Mouse (Mus musculus): ENCODE results near the gene Obsl1. TPM values are rescaled to one million over a fixed set of nuclear protein-coding genes. Genes with fewer than 3 reads are reported as not detected.

Obsl1 gene
- polyA plus RNA-seq, 1 experiment from 2014 or later = 44.2 TPM

GRCm38 (mm10) chr1:75494878-75495548 is 11.2 kb downstream of the Obsl1 start:
- no peaks in the 10 kb centered on the region for H3K9me3 ChIP-seq
- peaks cover 50% of the 10 kb centered on the region for H3K27me3 ChIP-seq (ENCODE audit: insufficient read depth, poor library complexity, severe bottlenecking)
- H3K27ac ChIP-seq = no peak overlapping the region
- peaks cover 10% of the 10 kb centered on the region; the same call in 1 of the 2 replicates for H3K4me1 ChIP-seq (replicated peaks)
- peaks cover 57% of the 10 kb centered on the region for H3K36me3 ChIP-seq
- peak; percentile 56 for DNase-seq (ENCODE audit: low spot score)
- H3K4me3 ChIP-seq = no peak overlapping the region
- WGBS = 59% methylated on average over 12 of the region's 12 CpGs

- H3K27me3 ChIP-seq (ENCODE audit: insufficient read depth, poor library complexity, severe bottlenecking) = peaks cover 74% of the 10 kb centered on the region
- 35% methylated on average over 24 of the region's 24 CpGs for WGBS
- DNase-seq (ENCODE audit: low spot score) = no peak
- H3K27ac ChIP-seq = no peak overlapping the region
- no peaks in the 10 kb centered on the region for H3K9me3 ChIP-seq
- peaks cover 33% of the 10 kb centered on the region for H3K36me3 ChIP-seq
- H3K4me3 ChIP-seq = no peak overlapping the region
- peaks cover 16% of the 10 kb centered on the region for H3K4me1 ChIP-seq (replicated peaks)
Measured at GRCm38 (mm10) chr1:75492579-75493170, 13.6 kb downstream of the Obsl1 start.

GRCm38 (mm10) chr1:75490785-75491551 is 15.3 kb downstream of the Obsl1 start:
- H3K4me3 ChIP-seq = no peak overlapping the region
- H3K36me3 ChIP-seq = peaks cover 17% of the 10 kb centered on the region
- no peak for DNase-seq (ENCODE audit: low spot score)
- no peak overlapping the region for H3K27ac ChIP-seq
- 81% methylated on average over 34 of the region's 34 CpGs for WGBS
- H3K4me1 ChIP-seq (replicated peaks) = peaks cover 34% of the 10 kb centered on the region
- H3K9me3 ChIP-seq = no peaks in the 10 kb centered on the region
- H3K27me3 ChIP-seq (ENCODE audit: insufficient read depth, poor library complexity, severe bottlenecking) = peaks cover 86% of the 10 kb centered on the region

DNA sequence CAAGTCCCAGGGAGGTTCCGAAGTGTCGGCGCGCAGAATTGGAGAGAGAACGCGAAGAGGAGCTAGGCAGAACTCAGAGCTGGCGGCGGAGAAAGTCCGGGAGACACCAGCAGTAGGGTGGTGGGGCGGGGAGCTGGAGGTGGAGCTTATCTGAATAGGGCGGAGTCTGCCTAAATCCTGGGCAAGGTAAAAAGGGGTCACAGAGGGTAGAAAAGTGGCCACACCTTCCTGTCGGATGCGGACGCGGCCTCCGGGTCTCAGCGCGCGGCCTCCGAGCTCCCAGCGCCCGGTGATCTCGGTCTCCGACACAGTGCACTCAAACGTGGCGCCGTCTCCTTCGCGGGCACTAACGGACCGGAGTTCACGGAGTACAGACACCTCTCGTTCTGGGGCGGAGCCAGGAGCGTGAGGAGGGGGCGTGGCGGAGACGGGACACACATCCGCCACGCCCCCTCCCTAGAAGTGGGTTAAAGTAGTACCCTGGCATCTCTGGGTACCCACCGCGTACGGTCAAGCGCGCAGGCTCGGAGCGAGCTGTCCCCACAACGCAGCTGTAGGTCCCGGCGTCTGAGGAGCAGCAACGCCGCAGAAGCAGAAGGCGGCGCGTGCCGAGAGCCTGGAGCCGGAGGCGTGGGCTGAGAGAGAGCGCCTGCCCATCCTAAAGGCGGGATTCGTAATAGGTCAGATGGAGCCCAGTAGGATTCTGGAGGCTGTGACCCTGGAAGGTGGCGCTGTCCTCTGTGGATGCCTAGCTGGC is 18.7 kb downstream of the Obsl1 start:
- peaks cover 41% of the 10 kb centered on the region for H3K36me3 ChIP-seq
- H3K27ac ChIP-seq = no peak overlapping the region; the same call in 1 of the 2 replicates

GRCm38 (mm10) chr1:75487040-75487404 is 19.2 kb downstream of the Obsl1 start:
- WGBS = 1% methylated on average over 13 of the region's 13 CpGs

More for the DNA sequence above, 18.7 kb downstream of the Obsl1 start:
- DNase-seq (ENCODE audit: low spot score) = peak; percentile 81
- Histone ChIP-seq H3K4me1 (replicated peaks) (peaks cover 34% of the 10 kb centered on the region), H3K9me3 (no peaks in the 10 kb centered on the region), H3K27me3 (ENCODE audit: insufficient read depth, poor library complexity, severe bottlenecking) (peaks cover 100% of the 10 kb centered on the region), H3K4me3 (peak overlapping the region; percentile 66)
- WGBS = under 1% methylated on average over 62 of the region's 62 CpGs

DNA sequence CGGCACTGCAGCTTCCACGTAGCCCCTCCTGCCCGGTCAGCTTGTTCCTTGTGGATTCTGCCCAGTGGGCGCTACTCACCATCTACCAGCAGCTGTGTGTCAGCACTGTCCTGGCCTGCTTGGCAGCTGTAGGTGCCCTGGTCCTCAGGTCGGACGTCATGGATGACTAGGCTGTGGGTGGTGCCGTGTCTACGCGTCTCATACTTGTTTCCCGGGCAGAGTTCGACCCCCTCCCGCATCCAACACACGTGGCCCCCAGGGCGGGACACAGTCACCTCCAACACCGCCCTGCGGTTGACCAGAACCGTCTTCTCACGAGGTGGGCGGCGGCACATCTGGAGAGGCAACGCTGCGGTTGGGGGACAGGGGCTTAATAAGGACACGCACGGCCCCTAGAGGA is 19.7 kb downstream of the Obsl1 start:
- 5% methylated on average over 24 of the region's 24 CpGs for WGBS
- Histone ChIP-seq H3K4me1 (replicated peaks) (peaks cover 34% of the 10 kb centered on the region), H3K4me3 (peak overlapping the region; percentile 66), H3K27me3 (ENCODE audit: insufficient read depth, poor library complexity, severe bottlenecking) (peaks cover 100% of the 10 kb centered on the region), H3K9me3 (no peaks in the 10 kb centered on the region), H3K27ac (no peak overlapping the region), H3K36me3 (peaks cover 43% of the 10 kb centered on the region)
- no peak for DNase-seq (ENCODE audit: low spot score)

More at GRCm38 (mm10) chr1:75487040-75487404, 19.2 kb downstream of the Obsl1 start:
- peak; percentile 28 for DNase-seq (ENCODE audit: low spot score)
- no peak overlapping the region; the same call in 1 of the 2 replicates for H3K27ac ChIP-seq
- H3K36me3 ChIP-seq = peaks cover 43% of the 10 kb centered on the region
- H3K9me3 ChIP-seq = no peaks in the 10 kb centered on the region
- H3K4me3 ChIP-seq = peak overlapping the region; percentile 66
- peaks cover 100% of the 10 kb centered on the region for H3K27me3 ChIP-seq (ENCODE audit: insufficient read depth, poor library complexity, severe bottlenecking)
- peaks cover 34% of the 10 kb centered on the region for H3K4me1 ChIP-seq (replicated peaks)

- peaks cover 43% of the 10 kb centered on the region for H3K36me3 ChIP-seq
- H3K27ac ChIP-seq = no peak overlapping the region
- WGBS = 83% methylated on average over 7 of the region's 7 CpGs
- peak overlapping the region; percentile 88; the same call in 1 of the 2 replicates for H3K4me3 ChIP-seq
- H3K27me3 ChIP-seq (ENCODE audit: insufficient read depth, poor library complexity, severe bottlenecking) = peaks cover 71% of the 10 kb centered on the region
- H3K4me1 ChIP-seq (replicated peaks) = peaks cover 45% of the 10 kb centered on the region
- H3K9me3 ChIP-seq = no peaks in the 10 kb centered on the region
- DNase-seq (ENCODE audit: low spot score) = no peak
Measured at GRCm38 (mm10) chr1:75480735-75481134, 25.5 kb downstream of the Obsl1 start.

- Histone ChIP-seq H3K27ac (peak overlapping the region; percentile 89), H3K27me3 (ENCODE audit: insufficient read depth, poor library complexity, severe bottlenecking) (peaks cover 71% of the 10 kb centered on the region), H3K9me3 (no peaks in the 10 kb centered on the region), H3K36me3 (peaks cover 43% of the 10 kb centered on the region), H3K4me1 (replicated peaks) (peaks cover 46% of the 10 kb centered on the region), H3K4me3 (peak overlapping the region; percentile 88)
- WGBS = 16% methylated on average over 13 of the region's 13 CpGs
- DNase-seq (ENCODE audit: low spot score) = no peak
Measured at GRCm38 (mm10) chr1:75480036-75480435, 26.2 kb downstream of the Obsl1 start.

GRCm38 (mm10) chr1:75479635-75479989 is 26.6 kb downstream of the Obsl1 start:
- no peak for DNase-seq (ENCODE audit: low spot score)
- Histone ChIP-seq H3K27me3 (ENCODE audit: insufficient read depth, poor library complexity, severe bottlenecking) (peaks cover 70% of the 10 kb centered on the region), H3K4me3 (peak overlapping the region; percentile 88), H3K27ac (peak overlapping the region; percentile 89), H3K4me1 (replicated peaks) (peaks cover 50% of the 10 kb centered on the region), H3K36me3 (peaks cover 43% of the 10 kb centered on the region), H3K9me3 (no peaks in the 10 kb centered on the region)
- WGBS = under 1% methylated on average over 24 of the region's 24 CpGs

GRCm38 (mm10) chr1:75478916-75479634 is 27.2 kb downstream of the Obsl1 start, which contains the start of the genes Chpf and Tmem198:
Gene Chpf, minus strand, starts transcription at chr1:75479307.
Gene Tmem198, plus strand, starts transcription at chr1:75479532.
- under 1% methylated on average over 76 of the region's 76 CpGs for WGBS
- Histone ChIP-seq H3K27ac (peak within 1 kb of the TSS; percentile 89), H3K4me3 (peak within 1 kb of the TSS; percentile 88)

DNA sequence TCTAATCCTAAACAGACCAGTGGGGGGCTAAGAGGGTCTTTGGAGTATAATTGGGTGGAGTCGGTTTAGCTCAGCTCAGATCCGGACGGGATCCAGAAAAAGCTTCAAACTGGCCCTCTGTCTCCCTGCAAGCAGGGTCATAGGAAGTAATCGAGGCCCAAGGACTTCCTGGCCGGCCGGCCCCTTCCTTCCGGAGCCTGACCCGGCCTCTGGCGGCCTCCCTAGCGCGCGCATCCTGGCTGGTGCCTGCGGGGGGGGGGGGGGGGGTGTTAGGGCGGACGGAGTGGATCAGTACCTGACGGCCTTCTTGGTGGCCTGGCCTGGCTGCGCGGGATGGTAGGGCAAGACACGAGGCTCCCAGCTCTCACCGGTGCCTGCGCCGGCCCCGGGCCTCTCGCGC is 27.8 kb downstream of the Obsl1 start:
- H3K27ac ChIP-seq = peak overlapping the region; percentile 89
- peak overlapping the region; percentile 88 for H3K4me3 ChIP-seq
- 1% methylated on average over 25 of the region's 25 CpGs for WGBS
- peaks cover 58% of the 10 kb centered on the region for H3K4me1 ChIP-seq (replicated peaks)
- peaks cover 47% of the 10 kb centered on the region for H3K36me3 ChIP-seq
- no peaks in the 10 kb centered on the region for H3K9me3 ChIP-seq
- DNase-seq (ENCODE audit: low spot score) = no peak
- peaks cover 65% of the 10 kb centered on the region for H3K27me3 ChIP-seq (ENCODE audit: insufficient read depth, poor library complexity, severe bottlenecking)

More at GRCm38 (mm10) chr1:75478916-75479634, 27.2 kb downstream of the Obsl1 start, which contains the start of the genes Chpf and Tmem198:
- Histone ChIP-seq H3K9me3 (no peaks in the 10 kb centered on the region), H3K27me3 (ENCODE audit: insufficient read depth, poor library complexity, severe bottlenecking) (peaks cover 67% of the 10 kb centered on the region), H3K36me3 (peaks cover 43% of the 10 kb centered on the region), H3K4me1 (replicated peaks) (peaks cover 52% of the 10 kb centered on the region)
- DNase-seq (ENCODE audit: low spot score) = peak; percentile 99

GRCm38 (mm10) chr1:75477966-75478290 is 28.3 kb downstream of the Obsl1 start:
- WGBS = 57% methylated on average over 3 of the region's 3 CpGs
- H3K36me3 ChIP-seq = peaks cover 47% of the 10 kb centered on the region
- H3K27me3 ChIP-seq (ENCODE audit: insufficient read depth, poor library complexity, severe bottlenecking) = peaks cover 61% of the 10 kb centered on the region
- H3K9me3 ChIP-seq = no peaks in the 10 kb centered on the region
- peaks cover 59% of the 10 kb centered on the region for H3K4me1 ChIP-seq (replicated peaks)
- no peak for DNase-seq (ENCODE audit: low spot score)
- H3K4me3 ChIP-seq = peak overlapping the region; percentile 88
- no peak overlapping the region for H3K27ac ChIP-seq

Measured in hindbrain, embryonic 10.5 days (tissue).